Mouse (Mus musculus): ENCODE data around the gene Prnp.

Gene Prnp

DNA sequence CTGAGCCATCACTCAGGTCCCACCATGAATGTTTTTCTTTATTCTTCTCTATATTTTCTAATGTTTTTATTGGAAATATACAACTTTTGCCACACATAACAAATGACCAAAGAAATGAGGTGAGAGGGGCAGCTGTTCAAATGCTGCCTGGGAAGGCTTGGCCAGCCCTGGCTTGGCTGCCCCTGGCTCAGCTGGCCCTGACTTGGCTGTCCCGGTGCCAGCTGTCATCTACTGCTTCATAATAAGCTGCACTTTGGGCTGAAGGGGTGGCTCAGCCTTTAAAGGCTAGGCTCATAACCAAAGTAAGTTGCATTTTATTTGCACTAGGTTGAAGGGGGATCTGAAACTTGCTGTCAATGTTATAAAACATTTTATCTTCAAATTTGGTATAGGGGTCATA lies 2.9 kb upstream of the Prnp start:
- no peak for DNase-seq (ENCODE audit: low spot score)

- no peak for DNase-seq (ENCODE audit: low spot score)
Observed at GRCm38 (mm10) chr2:131907311-131907710, 2.4 kb upstream of the Prnp start.

DNA sequence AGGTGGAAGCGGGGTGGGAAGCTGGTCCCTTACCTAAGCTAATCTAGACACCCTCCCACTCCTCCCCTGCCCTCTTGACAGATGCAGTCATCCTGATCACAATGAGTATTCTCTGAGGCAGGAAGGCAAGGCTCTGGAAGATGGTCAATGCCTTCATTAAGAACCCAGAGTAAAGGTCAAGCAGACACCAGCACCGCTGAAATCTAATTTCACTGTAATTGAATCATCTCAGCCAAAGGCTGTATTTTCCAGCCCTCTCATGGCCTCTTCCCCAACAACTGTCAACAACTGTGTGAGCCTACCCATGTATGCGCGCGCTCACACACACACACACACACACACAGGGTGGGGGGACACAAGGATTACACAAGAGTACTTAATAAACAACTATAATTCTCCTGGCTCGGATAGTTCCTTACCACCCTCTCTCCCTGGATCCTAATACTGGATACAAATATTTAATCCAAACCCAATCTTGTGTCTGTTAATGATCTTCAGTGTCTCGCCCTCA lies 1.3 kb upstream of the Prnp start:
- no peak for DNase-seq (ENCODE audit: low spot score)

GRCm38 (mm10) chr2:131908906-131909305 lies 822 bp upstream of the Prnp start:
- no peak for DNase-seq (ENCODE audit: low spot score)

DNA sequence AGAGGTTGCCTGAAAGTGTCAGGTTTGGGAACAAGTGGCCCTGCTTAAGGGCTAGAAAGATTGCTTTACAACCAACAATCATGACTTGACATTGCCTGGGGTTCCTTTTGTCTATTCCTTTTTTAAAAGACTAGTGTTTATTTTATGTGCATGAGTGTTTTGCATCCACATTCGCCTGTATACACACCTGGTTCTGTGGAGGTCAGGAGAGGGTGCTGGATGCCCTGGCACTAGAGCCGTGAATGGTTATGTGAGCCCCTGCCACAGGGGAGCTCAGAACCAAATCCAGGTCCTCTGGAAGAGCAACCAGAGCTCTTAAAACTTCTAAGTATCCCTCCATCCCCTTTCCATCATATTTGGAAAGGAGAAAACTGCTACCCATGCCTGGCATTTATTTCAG lies 1.1 kb downstream of the Prnp start:
- DNase-seq (ENCODE audit: low spot score) = no peak

- DNase-seq (ENCODE audit: low spot score) = no peak
Observed at GRCm38 (mm10) chr2:131911341-131911740, 1.6 kb downstream of the Prnp start.

- no peak for DNase-seq (ENCODE audit: low spot score)
Observed at GRCm38 (mm10) chr2:131912526-131913258, 3.0 kb downstream of the Prnp start.

GRCm38 (mm10) chr2:131932275-131932902 lies 22.7 kb downstream of the Prnp start:
- DNase-seq (ENCODE audit: low spot score) = no peak

DNA sequence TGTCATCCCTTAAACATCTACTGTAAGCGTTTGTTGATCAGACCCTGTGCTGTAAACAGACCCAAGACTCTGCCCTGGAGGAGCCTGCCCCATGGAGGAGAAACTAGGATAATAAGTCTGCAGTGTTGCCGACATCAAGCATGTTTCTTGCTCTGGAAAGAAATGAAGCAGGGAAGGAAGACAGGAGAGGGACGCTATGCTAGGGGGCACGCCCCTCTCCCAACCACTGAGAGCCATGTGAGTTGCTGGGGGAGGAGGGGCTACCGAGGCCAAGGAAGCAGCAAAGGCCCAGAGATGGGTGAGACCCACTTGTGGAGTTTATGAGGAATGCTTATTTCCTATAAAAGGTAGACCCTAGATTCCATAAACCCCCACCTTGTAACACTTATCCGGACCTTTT lies 23.3 kb downstream of the Prnp start:
- no peak for DNase-seq (ENCODE audit: low spot score)

DNA sequence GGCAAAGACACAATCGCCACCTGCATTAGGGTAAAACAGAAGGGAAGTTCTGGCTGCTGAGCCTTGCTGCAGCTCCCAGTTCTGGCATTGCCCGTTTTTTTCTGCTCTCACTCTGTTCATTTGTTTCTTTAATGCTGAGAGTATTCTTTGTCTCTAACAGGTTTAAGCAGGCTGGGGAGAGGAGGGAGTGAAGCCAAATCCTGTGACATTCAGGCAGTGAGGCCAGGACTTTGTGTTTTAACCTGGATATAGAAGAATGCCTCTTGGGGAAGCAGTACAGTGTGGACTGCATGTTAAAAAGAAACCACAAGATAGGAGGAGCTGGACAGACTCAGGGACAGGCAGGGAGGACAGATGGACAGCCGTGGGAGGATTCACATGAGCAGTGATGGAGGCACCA lies 23.9 kb downstream of the Prnp start:
- DNase-seq (ENCODE audit: low spot score) = no peak

- no peak for DNase-seq (ENCODE audit: low spot score)
Observed at GRCm38 (mm10) chr2:131934243-131934642, 24.5 kb downstream of the Prnp start.

DNA sequence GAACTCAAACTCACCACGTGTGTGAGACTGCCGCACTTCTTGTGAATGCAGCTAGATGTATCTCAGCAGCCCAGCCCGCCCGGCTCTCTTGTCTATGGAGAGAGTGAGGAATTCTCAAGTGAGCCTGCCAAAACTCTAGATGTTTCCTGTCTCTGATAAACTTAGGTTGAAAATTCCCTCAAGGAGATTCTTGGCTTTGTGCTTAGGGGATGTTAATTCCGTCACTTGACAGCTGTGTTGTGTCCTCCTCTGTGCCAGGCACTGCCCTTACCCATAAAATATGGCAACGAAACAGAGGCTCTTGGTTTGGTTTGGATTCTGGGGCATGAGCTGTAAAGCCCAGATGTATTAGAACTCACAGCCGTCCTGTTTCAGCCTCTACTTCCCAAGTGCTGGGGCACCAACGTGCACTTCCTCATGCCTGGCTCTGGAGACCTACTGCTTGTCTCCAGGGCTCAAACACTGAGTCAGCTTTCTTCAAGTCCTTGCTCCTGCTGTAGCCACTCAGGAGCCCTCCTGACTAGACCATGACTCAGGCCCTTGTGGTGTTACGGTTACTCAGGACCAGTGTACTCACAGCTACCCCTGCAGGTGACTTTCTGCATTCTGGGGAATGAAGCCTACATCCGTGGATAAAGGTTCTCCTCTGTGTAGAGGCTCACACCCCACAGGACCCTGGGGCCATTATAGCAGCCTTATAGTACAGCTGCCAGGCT lies 25.8 kb downstream of the Prnp start:
- DNase-seq (ENCODE audit: low spot score) = no peak

DNA sequence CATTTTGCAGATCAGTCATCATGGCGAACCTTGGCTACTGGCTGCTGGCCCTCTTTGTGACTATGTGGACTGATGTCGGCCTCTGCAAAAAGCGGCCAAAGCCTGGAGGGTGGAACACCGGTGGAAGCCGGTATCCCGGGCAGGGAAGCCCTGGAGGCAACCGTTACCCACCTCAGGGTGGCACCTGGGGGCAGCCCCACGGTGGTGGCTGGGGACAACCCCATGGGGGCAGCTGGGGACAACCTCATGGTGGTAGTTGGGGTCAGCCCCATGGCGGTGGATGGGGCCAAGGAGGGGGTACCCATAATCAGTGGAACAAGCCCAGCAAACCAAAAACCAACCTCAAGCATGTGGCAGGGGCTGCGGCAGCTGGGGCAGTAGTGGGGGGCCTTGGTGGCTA lies 26.7 kb downstream of the Prnp start:
- DNase-seq (ENCODE audit: low spot score) = no peak

DNA sequence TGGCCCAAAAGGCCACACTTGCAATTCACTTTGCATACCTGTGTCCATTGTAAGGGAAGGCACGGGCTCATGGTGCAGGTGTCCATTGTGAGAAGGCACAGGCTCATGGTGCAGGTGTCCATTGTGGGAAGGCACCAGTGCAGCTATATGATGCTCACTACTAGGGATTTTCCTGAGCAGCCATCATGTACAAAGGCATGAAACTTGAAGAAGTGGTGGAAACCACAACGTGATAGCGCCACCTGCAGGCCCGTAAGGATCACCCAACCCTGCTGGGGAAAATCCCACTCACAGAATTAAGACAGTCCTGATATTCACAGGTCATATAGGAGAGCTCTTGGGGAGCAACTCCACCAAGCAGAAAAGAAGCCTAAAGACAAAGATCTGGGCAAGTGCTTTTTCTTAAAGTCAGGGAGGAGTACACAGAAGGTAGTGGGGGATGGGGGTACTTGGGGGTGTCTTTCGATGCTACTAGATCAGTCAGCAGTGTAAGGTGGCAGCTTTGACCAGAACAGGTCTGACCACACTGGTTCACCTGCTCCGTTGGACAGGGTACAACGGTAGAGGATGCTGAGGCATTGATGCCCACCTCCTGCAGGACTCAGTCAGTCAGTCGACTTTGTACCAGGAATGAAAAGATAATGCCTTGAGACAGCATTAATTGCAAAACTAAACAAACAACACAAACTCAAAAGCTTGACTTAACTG lies 29.8 kb downstream of the Prnp start:
- DNase-seq (ENCODE audit: low spot score) = no peak

DNA sequence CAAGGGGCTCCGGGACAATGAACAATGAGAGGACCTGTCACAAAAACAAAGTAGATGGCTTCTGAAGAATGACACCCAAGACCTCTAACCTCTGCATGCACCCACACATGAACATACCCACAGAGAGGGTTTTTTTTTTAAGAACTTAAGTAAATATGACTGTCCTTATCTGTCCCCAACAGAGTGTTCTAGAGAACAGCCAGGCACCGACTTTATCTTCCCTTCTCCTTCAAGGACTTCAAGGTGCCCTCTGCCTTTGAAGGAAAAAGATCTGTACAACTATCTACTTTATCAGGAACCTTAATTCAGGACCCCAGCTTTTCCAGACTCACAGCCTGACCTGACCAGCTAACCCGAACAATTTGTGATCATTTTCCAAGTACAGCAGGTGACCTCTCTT lies 30.8 kb downstream of the Prnp start:
- DNase-seq (ENCODE audit: low spot score) = no peak

DNA sequence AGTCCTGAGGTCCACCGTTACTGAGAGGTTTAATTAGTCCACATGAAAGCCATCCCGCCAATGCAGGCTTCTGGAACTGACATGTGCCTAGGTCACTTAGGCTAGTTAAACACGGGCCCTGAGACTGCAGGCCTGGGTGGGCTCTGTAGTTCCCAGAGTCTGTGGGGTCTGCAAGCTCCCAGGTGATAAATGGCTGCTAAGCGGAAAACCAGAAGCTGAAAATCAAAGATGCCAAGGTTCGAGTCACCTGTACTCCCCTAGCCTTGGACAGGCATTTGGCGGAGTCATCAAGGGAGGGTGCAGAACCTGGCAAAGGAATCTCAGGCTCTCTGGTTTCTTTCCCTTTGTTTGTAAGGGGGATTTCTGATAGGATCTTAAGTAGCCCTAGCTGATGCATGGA lies 31.8 kb downstream of the Prnp start:
- DNase-seq (ENCODE audit: low spot score) = no peak

DNA sequence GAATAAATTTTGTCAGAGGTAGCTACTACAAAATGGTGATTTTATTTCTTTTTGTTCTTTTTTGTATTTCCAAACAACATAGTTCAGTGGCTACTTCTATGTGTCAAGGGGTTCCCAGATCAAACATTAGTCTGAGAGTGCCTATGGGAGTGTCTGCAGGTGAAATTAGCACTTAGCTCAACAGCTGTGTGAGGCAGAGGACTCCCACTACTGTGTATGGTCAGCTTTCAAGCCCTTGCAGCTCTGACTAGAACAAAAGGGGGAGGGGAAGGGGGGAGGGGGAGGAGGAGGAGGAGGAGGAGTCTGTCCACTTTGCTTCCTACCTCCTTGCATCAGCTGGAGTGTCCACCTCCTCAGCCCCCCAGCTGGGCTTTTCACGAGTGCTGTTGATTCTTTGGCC lies 34.6 kb downstream of the Prnp start:
- DNase-seq (ENCODE audit: low spot score) = no peak

- no peak for DNase-seq (ENCODE audit: low spot score)
Observed at GRCm38 (mm10) chr2:131945225-131945624, 35.5 kb downstream of the Prnp start.

DNA sequence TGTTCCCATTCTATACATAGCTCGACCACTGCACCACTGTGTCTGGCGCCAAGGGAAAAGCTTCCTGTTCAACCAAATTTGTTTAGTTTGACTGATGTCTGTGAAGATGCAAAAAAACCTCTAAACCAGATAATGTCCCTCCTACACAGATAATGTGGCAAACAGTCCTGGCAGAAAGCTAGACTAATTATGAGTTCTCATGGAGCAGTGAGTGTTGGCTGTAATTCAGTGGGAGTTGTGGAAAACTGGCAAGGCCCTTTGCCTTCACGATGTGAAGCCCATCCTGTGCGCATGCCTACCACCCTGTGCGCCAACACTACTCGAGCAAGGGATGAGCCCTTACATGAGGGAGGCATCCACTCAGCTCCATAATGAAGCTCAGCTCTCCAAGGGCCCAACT lies 36.0 kb downstream of the Prnp start:
- DNase-seq (ENCODE audit: low spot score) = no peak

DNA sequence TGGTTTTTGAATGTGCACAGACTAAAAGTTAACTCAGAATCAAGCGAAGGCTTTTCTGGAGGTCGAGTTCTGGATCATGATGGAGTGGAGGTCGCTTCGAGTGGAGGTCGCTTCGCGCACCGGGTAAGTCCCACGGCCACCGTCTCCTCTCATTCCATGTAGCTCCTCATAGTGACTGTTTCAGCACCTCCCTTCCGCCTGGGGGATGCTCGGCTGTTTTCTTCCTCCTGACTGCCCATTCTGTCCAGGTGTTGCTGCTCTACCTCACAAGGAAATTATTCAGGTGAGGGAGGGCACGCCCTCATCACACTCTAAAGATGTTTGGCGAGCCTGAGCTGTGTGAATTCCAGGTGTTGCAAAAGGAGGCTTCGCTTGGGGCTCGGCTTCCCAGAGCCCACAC lies 36.6 kb downstream of the Prnp start:
- no peak for DNase-seq (ENCODE audit: low spot score)

DNA sequence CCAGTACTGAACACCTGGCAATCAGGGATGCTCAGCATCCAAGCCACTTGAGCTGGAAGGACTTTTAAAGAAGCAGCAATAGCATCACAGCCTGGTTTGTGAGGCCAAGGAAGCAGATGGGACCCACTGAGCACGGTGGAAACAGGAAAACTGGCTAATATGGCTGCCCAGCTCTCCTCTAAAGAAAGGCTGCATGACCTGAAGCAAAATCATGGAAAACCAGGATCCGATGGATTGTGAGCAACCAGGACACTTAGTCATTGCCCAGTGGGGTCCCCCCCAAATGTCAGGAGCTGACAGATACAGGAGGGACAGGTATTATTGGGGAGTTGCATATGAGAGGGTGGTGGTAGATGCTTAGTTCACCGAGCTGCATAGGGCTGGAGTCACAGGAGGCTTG lies 38.4 kb downstream of the Prnp start:
- DNase-seq (ENCODE audit: low spot score) = no peak

DNA sequence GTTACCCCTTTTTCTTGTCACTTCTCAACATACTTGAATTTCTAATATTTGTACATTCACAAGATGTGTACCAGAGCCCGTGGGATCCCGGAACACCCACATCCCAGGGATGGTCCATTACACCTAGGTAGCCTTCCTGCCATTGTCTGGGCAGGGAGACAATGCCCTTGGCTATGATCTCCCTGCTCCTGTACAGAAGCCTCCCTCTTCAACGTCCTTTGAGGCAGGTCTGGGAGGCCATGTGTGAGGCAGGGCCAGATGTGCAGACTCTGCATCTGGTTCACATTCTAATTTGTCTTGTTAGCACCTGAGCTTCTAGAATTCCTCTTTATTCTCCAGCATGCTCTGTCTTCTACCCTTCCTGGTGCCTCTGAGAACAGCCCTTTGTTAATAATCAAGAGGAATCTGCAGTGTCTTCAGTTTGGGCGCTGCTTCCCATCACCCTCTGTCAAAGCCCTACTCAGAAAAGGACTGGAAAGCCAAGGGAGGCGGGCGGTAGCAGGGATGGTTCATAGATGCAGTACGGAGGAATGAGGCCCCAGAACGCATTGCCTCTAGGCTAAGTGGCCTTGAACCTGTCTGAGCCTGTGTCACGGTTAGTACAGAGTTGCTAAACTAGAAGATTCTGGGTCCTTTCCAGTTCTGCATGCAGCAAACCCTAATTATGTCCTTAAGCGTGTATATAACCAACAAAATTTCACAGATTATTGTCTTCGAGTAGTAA lies 39.4 kb downstream of the Prnp start:
- DNase-seq (ENCODE audit: low spot score) = no peak
